Mouse (Mus musculus) adrenal gland, postnatal 25 days (tissue): ENCODE results near the gene Gm29609. TPM values are rescaled to one million over a fixed set of nuclear protein-coding genes. Genes with fewer than 3 reads are reported as not detected.

Experiments used
- DNase-seq: peaks from one replicate; pipeline ENCODE4 v3.0.0; 2021; ENCODE audit warnings: mixed read lengths
- total RNA-seq: library from RNA; stranded (reverse); gene quantifications from 2 replicates; pipeline ENCODE4 v1.2.3, GENCODE M21; 2021

The Gm29609 gene
- total RNA-seq, 1 experiment from 2014 or later = 3.2 TPM

DNA sequence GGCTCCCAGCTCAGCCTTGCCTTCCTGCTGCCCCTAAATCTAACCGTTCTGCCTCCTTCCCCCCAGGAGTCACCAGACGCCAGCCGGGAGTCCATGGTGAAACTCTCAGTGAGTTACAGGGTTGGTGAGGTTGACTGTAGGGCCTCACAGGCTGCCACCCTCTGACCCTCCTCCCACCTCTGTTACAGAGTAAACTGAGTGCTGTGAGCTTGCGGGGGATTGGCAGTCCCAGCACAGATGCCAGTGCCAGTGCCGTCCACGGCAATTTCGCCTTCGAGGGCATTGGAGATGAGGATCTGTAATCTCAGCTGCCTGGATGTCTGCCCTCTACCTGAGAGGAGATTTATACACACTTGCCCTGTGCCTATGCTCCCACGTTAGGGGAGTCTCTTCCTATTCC lies 18.5 kb upstream of the Gm29609 start:
- no peak for DNase-seq

DNA sequence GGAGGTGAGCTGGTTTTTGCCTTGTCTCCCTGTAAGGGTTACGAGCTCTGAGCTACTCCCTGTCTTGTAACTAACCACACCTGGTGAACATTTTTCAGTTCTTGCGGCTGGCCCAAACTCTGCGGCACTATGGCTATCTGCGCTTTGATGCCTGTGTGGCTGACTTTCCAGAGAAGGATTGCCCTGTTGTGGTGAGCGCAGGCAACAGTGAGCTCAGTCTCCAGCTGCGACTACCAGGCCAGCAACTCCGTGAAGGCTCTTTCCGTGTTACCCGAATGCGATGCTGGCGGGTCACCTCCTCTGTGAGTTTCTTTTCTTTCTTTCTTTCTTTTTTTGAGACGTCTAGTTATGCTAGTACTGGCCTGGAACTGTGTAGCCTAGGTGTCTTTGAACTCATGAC lies 17.4 kb upstream of the Gm29609 start:
- DNase-seq = no peak

- no peak for DNase-seq
Observed at GRCm38 (mm10) chr5:31196207-31196606, 16.5 kb upstream of the Gm29609 start.

- DNase-seq = no peak
Observed at GRCm38 (mm10) chr5:31195671-31196070, 16.0 kb upstream of the Gm29609 start.

DNA sequence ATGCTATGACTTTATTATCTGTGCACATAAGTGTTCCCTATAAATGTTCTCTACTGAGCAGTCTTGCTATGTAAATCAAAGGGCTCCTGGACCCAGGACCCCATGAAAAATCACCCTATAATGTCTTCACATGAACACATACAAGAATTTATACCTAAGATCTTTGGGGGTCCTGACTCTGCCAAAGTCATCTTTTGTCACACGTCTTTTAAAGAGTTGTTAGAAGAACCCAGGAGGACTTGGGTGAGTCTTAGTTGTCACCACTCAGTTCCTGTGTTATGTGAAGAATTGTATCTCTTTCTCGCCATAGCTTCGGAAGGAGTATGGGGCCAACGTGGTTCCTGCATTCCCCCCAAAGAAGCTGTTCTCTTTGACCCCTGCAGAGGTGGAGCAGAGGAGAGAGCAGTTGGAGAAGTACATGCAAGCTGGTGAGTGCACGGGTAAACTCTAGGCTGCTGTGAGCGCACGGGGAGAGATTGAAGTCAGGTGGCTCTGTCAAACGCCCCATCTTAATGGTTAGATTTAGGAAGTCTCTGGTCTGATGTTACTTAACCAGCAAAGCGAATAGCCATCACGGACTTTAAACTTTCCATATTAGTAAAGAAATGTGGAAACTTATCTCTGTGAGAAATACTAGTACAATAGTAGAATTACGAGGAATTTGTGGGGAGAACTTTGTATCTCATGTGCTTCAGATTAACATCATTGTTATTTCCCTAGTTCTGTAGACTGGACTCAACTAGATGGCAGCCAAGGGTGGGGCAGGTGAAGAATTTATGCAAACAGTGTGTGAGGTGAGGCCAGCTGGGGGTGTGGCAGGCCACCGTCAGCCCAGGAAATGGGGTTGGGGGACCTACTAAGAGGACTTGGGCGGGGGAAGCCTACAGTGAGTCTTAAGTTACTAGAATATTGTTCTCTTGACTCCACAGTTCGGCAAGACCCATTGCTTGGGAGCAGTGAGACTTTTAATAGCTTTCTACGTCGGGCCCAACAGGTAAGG lies 15.1 kb upstream of the Gm29609 start:
- no peak for DNase-seq

DNA sequence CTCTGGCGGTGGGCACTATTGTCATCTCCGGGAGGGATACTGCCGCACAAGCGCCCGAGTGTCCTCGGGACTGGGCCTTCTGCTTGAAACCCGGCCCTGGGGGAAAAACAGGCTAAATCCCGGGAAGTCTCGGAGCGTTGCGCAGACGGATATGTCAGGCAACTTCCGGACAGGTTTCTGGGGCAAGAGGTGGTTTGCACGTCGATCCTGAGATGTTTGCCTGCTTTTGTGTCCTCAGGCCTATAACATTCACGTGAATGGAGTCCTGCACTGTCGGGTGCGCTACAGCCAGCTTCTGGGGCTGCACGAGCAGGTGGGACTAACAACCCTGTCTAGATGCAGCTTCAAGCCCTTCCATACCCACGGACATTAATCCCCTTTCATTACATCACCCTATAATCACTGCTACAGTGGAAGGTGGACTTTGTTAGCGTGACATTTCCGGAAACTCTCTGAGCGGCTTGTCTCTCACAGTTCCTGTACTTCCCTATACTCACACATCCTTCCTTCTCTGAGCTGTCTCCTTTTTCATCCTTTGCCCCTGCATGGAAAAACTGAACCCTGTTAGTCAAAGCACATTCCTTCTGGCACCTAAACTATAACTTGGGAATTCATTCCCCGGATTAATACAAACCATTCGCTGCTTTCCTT lies 14.0 kb upstream of the Gm29609 start:
- no peak for DNase-seq

- DNase-seq = peak; percentile 99
Observed at GRCm38 (mm10) chr5:31192939-31193630, 13.4 kb upstream of the Gm29609 start, which contains the start of the genes Snx17 and Eif2b4. Snx17 (plus strand) TSS chr5:31193227. Eif2b4 (minus strand) TSS chr5:31193430.

GRCm38 (mm10) chr5:31192045-31192938 lies 12.6 kb upstream of the Gm29609 start:
- DNase-seq = peak; percentile 79

GRCm38 (mm10) chr5:31190201-31190600 lies 10.5 kb upstream of the Gm29609 start:
- DNase-seq = no peak

DNA sequence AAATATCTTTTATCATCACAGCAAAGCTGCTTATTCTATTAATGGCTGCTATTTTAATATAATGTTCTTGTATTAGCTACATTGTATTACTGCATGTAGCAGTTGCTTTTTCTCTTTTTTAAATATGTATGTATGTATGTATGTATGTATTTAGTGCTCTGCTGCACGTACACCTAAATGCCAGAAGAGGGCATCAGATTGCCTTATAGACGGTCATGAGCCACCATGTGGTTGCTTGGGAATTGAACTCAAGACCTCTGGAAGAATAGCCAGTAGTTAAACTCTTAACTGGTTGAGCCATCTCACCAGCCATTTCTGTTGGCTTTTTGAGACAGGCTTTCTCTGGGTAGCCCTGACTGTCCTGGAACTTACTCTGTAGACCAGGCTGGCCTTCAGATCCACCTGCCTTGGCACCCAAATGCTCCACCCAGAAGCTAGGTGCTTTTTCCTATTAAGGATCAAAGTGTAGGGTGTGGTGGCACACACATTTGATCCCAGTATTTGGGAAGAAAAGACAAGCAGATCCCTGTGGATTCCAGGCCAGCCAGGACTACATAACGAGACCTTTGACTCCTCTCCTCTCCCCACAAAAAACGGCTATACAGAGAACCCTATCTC lies 8.6 kb upstream of the Gm29609 start:
- no peak for DNase-seq

GRCm38 (mm10) chr5:31183678-31184077 lies 4.0 kb upstream of the Gm29609 start:
- DNase-seq = no peak

DNA sequence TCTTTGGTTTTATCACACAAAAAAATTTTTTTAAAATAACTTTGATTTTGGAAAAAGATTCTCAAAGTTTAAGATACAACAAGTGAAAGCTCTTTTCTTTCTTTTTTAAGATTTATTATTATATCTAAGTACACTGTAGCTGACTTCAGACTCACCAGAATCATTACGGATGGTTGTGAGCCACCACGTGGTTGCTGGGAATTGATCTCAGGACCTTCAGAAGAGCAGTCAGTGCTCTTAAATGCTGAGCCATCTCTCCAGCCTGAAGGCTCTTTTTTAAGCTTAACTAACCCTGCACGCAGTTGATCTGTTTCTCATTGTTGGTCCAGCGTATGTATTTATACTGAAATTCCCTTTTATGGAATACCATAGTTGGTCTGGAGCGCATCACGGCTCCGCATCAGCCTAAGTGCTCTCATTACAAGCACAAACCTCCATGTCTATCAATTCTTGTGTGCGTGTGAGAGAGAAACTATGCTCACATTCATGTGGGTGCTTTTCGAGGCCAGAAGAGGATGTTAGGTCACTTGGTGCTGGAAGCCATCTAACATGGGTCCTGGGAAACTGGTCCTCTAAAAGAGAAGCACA lies 1.6 kb upstream of the Gm29609 start:
- DNase-seq = no peak

GRCm38 (mm10) chr5:31179301-31179765 lies 378 bp downstream of the Gm29609 start:
- DNase-seq = no peak

GRCm38 (mm10) chr5:31168630-31169029 lies 11.1 kb downstream of the Gm29609 start:
- DNase-seq = no peak

- DNase-seq = no peak
Observed at GRCm38 (mm10) chr5:31164878-31165277, 14.8 kb downstream of the Gm29609 start.

- no peak for DNase-seq
Observed at GRCm38 (mm10) chr5:31162462-31162861, 17.2 kb downstream of the Gm29609 start.

DNA sequence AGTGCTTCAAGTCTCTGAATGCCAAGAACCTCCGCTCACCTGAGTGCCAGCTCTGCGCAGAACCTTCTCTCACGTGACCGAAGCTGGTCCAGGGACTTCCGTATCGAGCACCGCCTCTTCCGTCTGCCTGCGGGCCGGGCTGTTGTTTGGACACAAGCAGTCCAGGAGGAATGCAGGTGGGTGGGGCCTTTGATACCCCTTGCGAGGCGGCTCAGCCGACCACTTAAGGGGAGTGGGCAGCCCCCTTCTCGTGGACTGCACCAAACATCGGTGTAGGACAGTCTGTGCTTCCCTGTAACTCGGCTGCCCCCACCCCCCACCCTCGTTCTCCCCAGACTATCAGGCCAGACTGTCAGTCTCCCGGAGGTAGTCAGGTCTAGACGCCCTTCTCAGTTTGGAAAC lies 25.6 kb downstream of the Gm29609 start, which contains the start of gene Mpv17:
Gene Mpv17 (minus strand): TSS at position 100 of the 402 bp plus-strand sequence.
- DNase-seq = peak; percentile 79

GRCm38 (mm10) chr5:31153516-31154151 lies 26.1 kb downstream of the Gm29609 start:
- DNase-seq = no peak

DNA sequence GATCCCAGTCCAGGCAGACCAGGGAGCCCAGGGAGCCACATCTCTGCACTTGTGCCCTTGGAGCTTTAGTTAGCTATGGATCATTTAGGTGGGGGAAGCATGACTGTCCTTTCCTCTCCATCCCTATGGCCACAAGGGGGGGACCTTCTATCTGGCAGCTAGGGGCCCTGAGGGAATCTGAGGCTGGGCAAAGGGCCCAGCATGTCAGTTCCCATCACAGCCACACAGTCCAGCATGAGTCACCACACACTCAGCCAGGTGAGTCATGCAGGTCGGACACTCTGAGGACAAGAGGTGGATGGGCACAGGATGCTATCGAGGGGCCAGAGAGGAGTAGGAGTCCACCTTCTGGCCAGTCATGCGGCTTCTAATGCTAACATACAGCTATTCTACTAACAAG lies 28.0 kb downstream of the Gm29609 start:
- DNase-seq = peak; percentile 45

- peak; percentile 51 for DNase-seq
Observed at GRCm38 (mm10) chr5:31149781-31150180, 29.9 kb downstream of the Gm29609 start.
